Mouse (Mus musculus) bone marrow, adult 2 months (tissue): ENCODE data around the gene Cytl1. TPM values are rescaled to one million over a fixed set of nuclear protein-coding genes. Genes with fewer than 3 reads are reported as not detected.

Experiments used
- H3K27ac ChIP-seq: fragments of 200-500 bp; 2 replicates; pipeline ENCODE4 v1.5.1; 2012; ENCODE audit warnings: low read depth, mild to moderate bottlenecking, control low read depth, inconsistent platforms, low read length; ENCODE audit not compliant: control insufficient read depth, poor library complexity, insufficient read depth
- H3K4me1 ChIP-seq: fragments of 200-500 bp; 2 replicates; pipeline ENCODE4 v1.6.1; 2011; ENCODE audit warnings: low read length; ENCODE audit not compliant: control insufficient read depth, insufficient read depth
- H3K4me3 ChIP-seq: fragments of 200-500 bp; replicated peaks from 2 replicates; pipeline ENCODE3; 2011; ENCODE audit warnings: mild to moderate bottlenecking, low read depth, low read length, control low read depth; ENCODE audit not compliant: control insufficient read depth
- CTCF ChIP-seq: fragments of 200-500 bp; IDR thresholded peaks from 2 replicates; pipeline ENCODE4 v1.5.1; 2011; ENCODE audit warnings: low read length, control low read depth; ENCODE audit not compliant: control insufficient read depth, insufficient read depth
- POLR2A ChIP-seq: fragments of 200-500 bp; IDR thresholded peaks from 2 replicates; pipeline ENCODE4 v1.6.1; 2011; ENCODE audit warnings: low read depth, mild to moderate bottlenecking, control low read depth, low read length, borderline replicate concordance; ENCODE audit not compliant: control insufficient read depth
- WGBS: fragments of 180-500 bp; shearing (Covaris S2); methylation state at CpG from one replicate; pipeline ENCODE4 v1.1.7; 2018; 5-methylcytosine and 5-hydroxymethylcytosine counted together
- polyA plus RNA-seq: library from polyadenylated mRNA; stranded (reverse); fragments of >200 nt; gene quantifications from 2 replicates; pipeline ENCODE4 v1.2.4, GENCODE M21; 2011; ENCODE audit warnings: low replicate concordance; ENCODE audit not compliant: missing spikeins, insufficient read depth, insufficient read length

The Cytl1 gene
- polyA plus RNA-seq, result 2.3 TPM in 1 of 2 replicates, not detected in the other

DNA sequence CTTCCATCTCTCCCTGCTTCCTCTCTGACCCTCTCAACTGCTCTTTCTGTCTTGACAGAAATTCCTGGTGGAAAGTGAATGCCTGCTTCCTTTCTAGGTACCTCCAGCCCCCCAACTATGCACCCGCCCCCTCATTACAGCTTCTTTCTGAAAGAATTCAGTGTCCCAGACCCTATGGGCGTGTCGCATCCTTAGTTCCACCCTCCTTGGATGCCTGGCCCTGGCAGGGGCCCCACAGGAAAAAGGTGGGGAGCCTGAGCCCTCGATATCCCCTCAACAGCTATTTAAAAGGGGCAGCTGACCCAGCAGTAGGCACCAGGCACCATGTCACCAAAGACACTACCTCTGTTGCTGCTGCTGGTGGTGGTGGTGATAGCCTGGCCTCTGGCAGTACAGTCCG lies at the start of gene Cytl1:
Gene Cytl1 (plus strand): TSS at position 296 of the 400 bp plus-strand sequence.
- Histone ChIP-seq H3K4me1 (no peaks in the 10 kb centered on the region), H3K4me3 (no peak within 1 kb of the TSS), H3K27ac (no peak within 1 kb of the TSS)
- WGBS, result 51% methylated on average over 5 of the region's 5 CpGs
- TF ChIP-seq CTCF (no peak), POLR2A (no peak)

DNA sequence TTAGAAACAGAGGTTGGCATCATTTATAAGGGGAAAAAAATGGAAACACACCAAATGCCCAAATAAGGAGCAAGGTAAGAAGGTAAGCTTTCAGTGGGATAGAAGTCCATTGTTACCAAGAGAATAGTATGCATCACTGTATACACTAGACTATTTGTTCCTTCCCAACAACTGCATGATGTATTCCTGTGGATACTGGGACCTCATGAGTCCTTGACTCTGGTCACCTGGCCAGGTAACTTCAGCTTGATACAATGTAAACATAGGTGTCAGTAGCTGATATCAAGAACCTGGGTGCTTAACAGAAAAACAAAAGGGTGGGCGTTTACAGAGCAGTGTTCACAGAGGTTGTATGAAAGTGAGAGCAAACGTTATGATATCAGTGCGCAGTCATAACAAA lies 42.6 kb upstream of the Cytl1 start:
- Histone ChIP-seq H3K4me3 (no peak overlapping the region), H3K27ac (no peak overlapping the region), H3K4me1 (no peaks in the 10 kb centered on the region)
- TF ChIP-seq CTCF (no peak), POLR2A (no peak)
- WGBS, result 79% methylated on average over 3 of the region's 3 CpGs

DNA sequence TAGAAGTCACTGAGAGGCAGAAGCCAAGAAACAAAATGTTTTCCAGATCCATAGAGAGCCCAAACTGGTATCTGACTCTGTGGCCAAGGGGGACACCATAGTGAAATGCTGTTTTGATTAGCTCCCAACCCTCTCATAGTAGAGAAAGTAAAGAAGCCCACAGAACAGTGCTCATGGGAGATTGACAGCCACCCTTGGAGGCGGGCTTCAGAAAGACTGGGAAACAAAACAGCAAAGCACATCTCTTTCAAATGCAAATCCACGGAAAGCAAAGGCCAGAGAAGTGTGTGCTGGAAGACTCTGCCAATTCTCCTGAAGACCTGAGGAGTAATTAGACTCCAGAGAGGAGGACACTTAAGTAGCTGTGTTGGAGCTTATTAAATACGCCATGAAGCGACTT lies 39.5 kb upstream of the Cytl1 start:
- Histone ChIP-seq H3K27ac (no peak overlapping the region), H3K4me1 (no peaks in the 10 kb centered on the region), H3K4me3 (no peak overlapping the region)
- TF ChIP-seq CTCF (no peak), POLR2A (no peak)
- 61% methylated on average over 4 of the region's 4 CpGs for WGBS

DNA sequence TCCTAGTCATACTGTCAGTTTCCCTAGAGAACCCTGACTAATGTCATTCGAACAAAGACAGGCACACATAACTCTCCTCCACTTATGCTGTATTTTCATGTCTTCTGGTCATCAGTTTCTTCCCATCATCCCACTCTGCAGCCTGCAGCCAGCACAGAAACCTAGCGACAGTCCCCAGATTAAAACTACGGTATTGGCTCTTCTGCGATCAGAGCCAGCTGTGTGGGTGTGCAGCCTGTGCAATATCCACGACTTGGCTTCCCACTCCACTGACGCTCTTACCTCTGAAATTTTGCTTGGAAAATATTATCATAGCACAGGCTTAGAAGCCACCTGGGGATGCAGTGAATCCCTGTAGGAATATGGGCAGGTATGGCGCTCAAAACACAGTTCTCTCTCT lies 38.0 kb upstream of the Cytl1 start:
- 81% methylated on average over 7 of the region's 7 CpGs for WGBS
- Histone ChIP-seq H3K4me3 (no peak overlapping the region), H3K27ac (no peak overlapping the region), H3K4me1 (no peaks in the 10 kb centered on the region)
- no peak for TF ChIP-seq POLR2A
- no peak for TF ChIP-seq CTCF

DNA sequence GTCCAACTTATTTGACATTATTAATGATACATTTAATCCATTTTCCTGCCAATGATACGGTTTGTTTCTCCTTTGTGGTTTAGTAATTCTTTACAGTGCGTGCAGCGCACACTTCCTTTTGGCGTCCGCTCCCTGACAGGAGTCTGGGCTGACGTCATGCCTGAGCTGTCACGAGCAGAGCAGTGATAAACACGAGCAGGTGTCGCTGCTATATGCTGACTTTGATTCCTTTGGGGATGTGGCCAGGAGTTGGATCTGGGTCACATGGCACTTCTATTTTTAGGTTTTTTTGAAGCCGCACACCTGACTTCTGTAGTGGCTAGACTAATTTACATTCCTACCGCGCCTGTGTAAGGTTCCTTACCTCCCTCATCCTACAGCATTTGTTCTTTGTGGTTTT lies 35.6 kb upstream of the Cytl1 start:
- Histone ChIP-seq H3K27ac (no peak overlapping the region), H3K4me1 (no peaks in the 10 kb centered on the region; the same call in 1 of the 2 replicates), H3K4me3 (no peak overlapping the region)
- TF ChIP-seq CTCF (no peak), POLR2A (no peak)
- WGBS, result 37% methylated on average over 12 of the region's 12 CpGs

DNA sequence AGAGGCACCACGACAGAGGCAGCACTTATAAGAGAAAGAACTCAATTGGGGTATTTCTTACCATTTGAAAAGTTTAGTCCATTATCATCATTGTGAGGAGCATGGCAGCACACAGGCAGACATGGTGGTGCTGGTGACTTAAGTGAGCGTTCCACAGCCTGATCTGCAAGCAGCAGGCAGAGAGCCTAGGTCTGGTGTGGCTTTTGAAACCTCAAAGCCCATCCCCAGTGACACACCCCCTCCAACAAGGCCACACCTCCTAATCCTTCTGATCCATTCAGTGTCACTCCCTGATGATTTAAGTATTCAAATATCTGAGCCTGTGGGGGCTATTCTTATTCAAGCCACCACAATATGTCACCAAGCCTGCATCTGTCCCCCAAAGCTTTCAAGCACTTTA lies 30.4 kb upstream of the Cytl1 start:
- no peaks in the 10 kb centered on the region; the same call in 1 of the 2 replicates for H3K4me1 ChIP-seq
- WGBS, result 73% methylated on average over 2 of the region's 2 CpGs
- TF ChIP-seq CTCF, result no peak
- TF ChIP-seq POLR2A, result no peak
- no peak overlapping the region for H3K4me3 ChIP-seq
- no peak overlapping the region for H3K27ac ChIP-seq

DNA sequence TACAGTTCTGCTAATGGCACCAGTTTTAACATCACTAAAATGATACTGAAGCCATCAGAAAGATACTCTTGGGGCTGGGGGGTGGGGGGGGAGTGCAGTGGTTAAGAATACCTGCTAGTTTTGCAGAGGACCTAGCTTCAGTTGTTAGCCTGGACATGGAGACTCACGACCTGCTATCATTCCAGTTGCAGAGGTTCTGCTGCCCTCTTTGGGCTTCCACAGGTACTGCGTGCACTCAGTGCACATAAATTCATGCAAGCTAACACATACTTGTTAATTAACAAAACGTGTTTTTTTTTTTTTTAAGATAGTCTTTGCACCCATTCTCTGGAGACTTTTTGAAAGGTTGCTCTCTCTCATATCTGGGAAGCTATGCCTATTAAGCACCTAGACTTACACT lies 27.2 kb upstream of the Cytl1 start:
- no peaks in the 10 kb centered on the region; the same call in 1 of the 2 replicates for H3K4me1 ChIP-seq
- no peak for TF ChIP-seq CTCF
- TF ChIP-seq POLR2A, result no peak
- H3K27ac ChIP-seq, result no peak overlapping the region
- 62% methylated on average over 3 of the region's 3 CpGs for WGBS
- no peak overlapping the region for H3K4me3 ChIP-seq

DNA sequence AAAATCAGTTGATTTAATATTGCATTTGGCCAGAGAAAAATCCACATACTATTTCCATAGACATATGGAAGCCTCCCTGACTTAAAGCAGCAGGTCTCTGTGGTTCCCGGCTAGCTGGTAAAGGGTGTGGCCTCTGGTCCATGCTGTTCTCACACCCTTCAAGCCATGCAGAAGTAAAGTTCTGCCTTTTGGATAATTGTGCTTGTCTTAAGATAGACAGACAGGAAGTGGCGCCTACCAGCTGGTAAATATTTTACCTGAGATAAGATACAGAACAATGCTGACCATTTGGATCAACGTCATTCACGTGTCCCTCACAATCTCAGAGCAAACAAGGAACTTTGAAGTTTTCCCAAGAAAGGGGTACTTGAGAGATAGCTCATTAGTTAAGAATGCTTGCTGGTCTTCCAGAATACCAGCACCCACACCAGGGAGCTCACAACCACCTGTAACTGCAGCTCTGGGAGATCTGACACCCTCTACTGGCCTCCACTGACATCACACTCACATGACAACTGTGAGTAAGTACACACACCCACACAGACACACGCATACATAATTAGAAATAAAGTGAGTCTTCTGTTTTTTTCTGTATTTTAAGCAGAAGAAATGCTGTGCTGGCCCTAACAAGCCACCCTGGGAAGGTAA lies 25.9 kb upstream of the Cytl1 start:
- 69% methylated on average over 5 of the region's 5 CpGs for WGBS
- Histone ChIP-seq H3K27ac (no peak overlapping the region), H3K4me1 (no peaks in the 10 kb centered on the region), H3K4me3 (no peak overlapping the region)
- no peak for TF ChIP-seq POLR2A
- TF ChIP-seq CTCF, result no peak

DNA sequence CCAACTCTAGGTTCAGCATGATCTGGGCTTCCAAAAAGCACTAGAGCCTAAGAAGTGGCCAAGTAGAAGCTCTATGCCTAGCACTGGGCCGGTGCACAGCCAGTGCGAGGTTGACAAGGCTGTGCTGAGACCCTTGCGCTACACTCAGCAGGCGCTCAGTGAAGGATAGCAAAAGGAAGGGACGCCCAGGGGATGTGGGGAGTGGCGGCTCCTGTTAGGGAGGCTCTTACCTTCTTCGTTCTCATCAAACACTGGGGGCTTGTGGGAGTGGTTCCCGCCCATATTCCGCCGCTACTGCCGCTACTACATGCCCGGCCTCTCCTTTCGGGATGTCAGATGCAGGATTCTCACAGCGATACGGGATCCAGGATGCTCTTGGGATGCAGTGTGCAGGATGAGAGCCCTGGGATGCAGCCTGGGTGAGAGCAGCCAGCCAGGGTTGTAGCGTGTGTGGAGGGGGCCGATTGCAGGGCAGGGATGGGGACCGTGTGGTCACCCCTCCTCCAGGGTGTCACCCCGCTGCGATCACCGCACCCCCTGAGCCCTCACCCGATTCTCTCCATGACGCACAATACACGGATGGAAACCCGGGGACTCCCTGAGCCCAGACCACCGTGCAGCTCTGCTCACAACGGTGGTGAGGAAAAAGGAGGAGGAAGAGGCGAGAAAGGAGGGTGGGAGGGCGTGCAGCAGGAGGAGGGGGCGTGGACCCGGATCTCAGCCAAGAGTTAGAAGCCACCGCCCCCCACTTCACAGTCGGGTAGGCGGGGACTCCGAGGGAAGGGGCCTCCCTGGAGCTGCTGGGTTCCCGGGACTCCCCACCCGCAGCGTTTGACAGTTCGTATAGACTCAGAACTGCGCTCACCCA lies 18.6 kb upstream of the Cytl1 start, which contains the start of gene Stk32b:
Gene Stk32b (minus strand): TSS at position 667 of the 868 bp plus-strand sequence.
- Histone ChIP-seq H3K4me3 (no peak within 1 kb of the TSS), H3K27ac (no peak within 1 kb of the TSS), H3K4me1 (no peaks in the 10 kb centered on the region)
- TF ChIP-seq CTCF (no peak), POLR2A (no peak)
- 4% methylated on average over 40 of the region's 40 CpGs for WGBS
